Mouse (Mus musculus): ENCODE results near the gene Gria1. TPM values are rescaled to one million over a fixed set of nuclear protein-coding genes. Genes with fewer than 3 reads are reported as not detected.

The Gria1 gene
- 5.6 and 17.9 TPM in 2 replicates for total RNA-seq (2014; rRNA removed; ENCODE audit: low replicate concordance)
- polyA plus RNA-seq (2015; fragmentation: Nextera tagmentation; extraction: Ambion mirVana): 2.0 and 2.1 TPM in 2 replicates

DNA sequence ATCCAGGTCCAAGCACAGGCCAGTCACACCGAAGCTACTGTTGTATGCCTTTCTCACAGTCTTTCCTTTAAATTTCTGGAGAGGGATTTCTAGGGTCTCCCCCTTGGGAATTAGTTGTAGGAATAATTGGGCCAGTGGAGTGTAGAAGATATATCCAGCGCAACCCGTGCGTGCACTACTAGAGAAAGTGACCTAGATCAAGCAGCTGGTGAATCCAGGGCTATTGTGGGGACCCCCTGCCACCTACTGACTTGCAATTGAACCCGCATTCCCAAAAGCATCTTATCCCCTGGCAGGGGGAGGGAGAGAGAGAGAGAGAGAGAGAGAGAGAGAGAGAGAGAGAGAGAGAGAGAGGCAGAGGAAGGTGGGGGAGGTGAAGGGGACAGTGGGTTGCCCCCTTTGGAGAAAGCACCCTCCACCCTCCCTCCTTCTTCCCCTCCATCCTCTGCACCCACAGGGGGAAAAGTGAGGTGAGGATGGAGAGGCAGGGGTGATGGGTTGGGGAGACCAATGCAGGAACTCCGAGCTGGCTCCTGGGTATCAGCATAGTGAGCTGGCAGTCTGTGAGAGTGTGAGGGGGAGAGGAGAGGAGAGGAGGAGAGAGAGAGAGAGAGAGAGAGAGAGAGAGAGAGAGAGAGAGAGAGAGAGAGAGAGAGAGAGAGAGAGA, at the start of gene Gria1:
Gene Gria1, plus strand, starts transcription at position 364 of the 667 bp plus-strand sequence.
- peaks cover 4% of the 10 kb centered on the region; the same call in 1 of the 2 replicates for H3K27me3 ChIP-seq (ENCODE audit: control insufficient read depth, insufficient read depth, low read length)
- peak within 1 kb of the TSS; percentile 42 for H3K4me3 ChIP-seq (ENCODE audit: low read depth, low read length)
- WGBS: 56% methylated on average over 6 of the region's 6 CpGs
- no peak within 1 kb of the TSS for H3K27ac ChIP-seq (ENCODE audit: low read depth)
- no peak for TF ChIP-seq CTCF (IDR thresholded peaks at IDR 0.05; ENCODE audit: low read depth)
- no peak for TF ChIP-seq EP300 (IDR thresholded peaks at IDR 0.05; ENCODE audit: low read depth)
- DNase-seq (ENCODE audit: low spot score) (peak; percentile 1), ATAC-seq (ENCODE audit: insufficient read depth, low read depth) (no peak)
- peaks cover 19% of the 10 kb centered on the region for H3K4me1 ChIP-seq (ENCODE audit: control insufficient read depth, insufficient read depth)
- H3K9ac ChIP-seq (replicated peaks; ENCODE audit: low read depth, low read length): peak within 1 kb of the TSS; percentile 40
- H3K9me3 ChIP-seq (replicated peaks; ENCODE audit: control insufficient read depth, low read length): no peaks in the 10 kb centered on the region
- peak within 1 kb of the TSS; percentile 69 for H3K4me2 ChIP-seq (ENCODE audit: low read depth, low read length)
- no peaks in the 10 kb centered on the region for H3K36me3 ChIP-seq (replicated peaks; ENCODE audit: control insufficient read depth, insufficient read depth, low read length)

DNA sequence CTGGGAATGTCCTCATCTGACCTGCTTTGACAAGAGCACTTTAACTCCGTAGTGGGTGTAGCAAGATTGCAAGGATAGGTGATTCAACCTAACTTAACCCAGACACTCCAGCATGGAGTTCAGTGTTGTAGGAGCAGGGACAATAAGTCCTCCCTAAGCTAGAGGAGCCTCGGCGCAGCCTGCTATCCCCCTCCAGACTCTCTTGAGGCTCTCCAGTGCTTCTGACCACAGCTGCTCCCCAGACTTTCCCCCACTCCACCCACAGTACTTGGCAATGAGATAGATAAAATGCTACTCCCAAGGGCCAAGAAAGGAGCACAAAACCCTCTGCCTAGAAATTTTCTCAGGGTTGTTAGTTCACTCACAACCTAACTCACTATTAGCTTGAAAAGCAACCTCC, 49.4 kb upstream of the Gria1 start:
- no peak overlapping the region for H3K4me3 ChIP-seq (ENCODE audit: low read depth, low read length)
- H3K4me2 ChIP-seq (ENCODE audit: low read depth, low read length): no peak overlapping the region
- H3K27me3 ChIP-seq (ENCODE audit: control insufficient read depth, insufficient read depth, low read length): no peaks in the 10 kb centered on the region
- H3K4me1 ChIP-seq (ENCODE audit: control insufficient read depth, insufficient read depth): no peaks in the 10 kb centered on the region
- DNase-seq (ENCODE audit: low spot score): no peak
- no peak overlapping the region for H3K9ac ChIP-seq (replicated peaks; ENCODE audit: low read depth, low read length)
- 83% methylated on average over 3 of the region's 3 CpGs for whole genome bisulfite sequencing
- H3K27ac ChIP-seq (ENCODE audit: low read depth): no peak overlapping the region
- ATAC-seq (ENCODE audit: insufficient read depth, low read depth): no peak
- H3K9me3 ChIP-seq (replicated peaks; ENCODE audit: control insufficient read depth, low read length): no peaks in the 10 kb centered on the region
- H3K36me3 ChIP-seq (replicated peaks; ENCODE audit: control insufficient read depth, insufficient read depth, low read length): no peaks in the 10 kb centered on the region
- TF ChIP-seq EP300 (IDR thresholded peaks at IDR 0.05; ENCODE audit: low read depth): no peak
- TF ChIP-seq CTCF (IDR thresholded peaks at IDR 0.05; ENCODE audit: low read depth): no peak

DNA sequence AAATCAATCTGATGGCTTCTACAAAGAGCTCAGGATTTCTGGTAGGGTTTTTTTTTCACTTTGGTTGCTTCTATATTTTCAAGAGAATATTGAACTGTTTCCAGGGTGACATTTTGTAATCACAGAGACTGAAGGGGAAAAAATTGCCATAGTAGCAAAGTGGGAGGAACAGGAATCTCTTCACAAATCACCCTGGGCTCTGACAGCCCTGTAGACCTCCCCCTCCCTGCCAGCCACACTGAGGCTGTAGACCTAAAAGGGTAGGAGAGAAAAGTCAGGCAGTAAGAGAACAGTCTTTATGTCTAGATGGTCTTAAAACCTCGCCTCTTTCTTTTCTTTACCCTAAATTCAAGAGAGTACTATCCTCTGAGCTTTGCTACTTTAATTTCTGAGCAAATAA, 38.4 kb upstream of the Gria1 start:
- no peak for TF ChIP-seq EP300 (IDR thresholded peaks at IDR 0.05; ENCODE audit: low read depth)
- TF ChIP-seq CTCF (IDR thresholded peaks at IDR 0.05; ENCODE audit: low read depth): no peak
- Histone ChIP-seq H3K27me3 (ENCODE audit: control insufficient read depth, insufficient read depth, low read length) (no peaks in the 10 kb centered on the region), H3K4me2 (ENCODE audit: low read depth, low read length) (no peak overlapping the region), H3K36me3 (replicated peaks; ENCODE audit: control insufficient read depth, insufficient read depth, low read length) (no peaks in the 10 kb centered on the region), H3K27ac (ENCODE audit: low read depth) (no peak overlapping the region), H3K9me3 (replicated peaks; ENCODE audit: control insufficient read depth, low read length) (no peaks in the 10 kb centered on the region), H3K4me1 (ENCODE audit: control insufficient read depth, insufficient read depth) (peaks cover 6% of the 10 kb centered on the region; the same call in 1 of the 2 replicates), H3K4me3 (ENCODE audit: low read depth, low read length) (no peak overlapping the region), H3K9ac (replicated peaks; ENCODE audit: low read depth, low read length) (no peak overlapping the region)
- WGBS: 69% methylated on average over 1 of the region's 1 CpGs
- no peak for DNase-seq (ENCODE audit: low spot score)
- no peak for ATAC-seq (ENCODE audit: insufficient read depth, low read depth)

DNA sequence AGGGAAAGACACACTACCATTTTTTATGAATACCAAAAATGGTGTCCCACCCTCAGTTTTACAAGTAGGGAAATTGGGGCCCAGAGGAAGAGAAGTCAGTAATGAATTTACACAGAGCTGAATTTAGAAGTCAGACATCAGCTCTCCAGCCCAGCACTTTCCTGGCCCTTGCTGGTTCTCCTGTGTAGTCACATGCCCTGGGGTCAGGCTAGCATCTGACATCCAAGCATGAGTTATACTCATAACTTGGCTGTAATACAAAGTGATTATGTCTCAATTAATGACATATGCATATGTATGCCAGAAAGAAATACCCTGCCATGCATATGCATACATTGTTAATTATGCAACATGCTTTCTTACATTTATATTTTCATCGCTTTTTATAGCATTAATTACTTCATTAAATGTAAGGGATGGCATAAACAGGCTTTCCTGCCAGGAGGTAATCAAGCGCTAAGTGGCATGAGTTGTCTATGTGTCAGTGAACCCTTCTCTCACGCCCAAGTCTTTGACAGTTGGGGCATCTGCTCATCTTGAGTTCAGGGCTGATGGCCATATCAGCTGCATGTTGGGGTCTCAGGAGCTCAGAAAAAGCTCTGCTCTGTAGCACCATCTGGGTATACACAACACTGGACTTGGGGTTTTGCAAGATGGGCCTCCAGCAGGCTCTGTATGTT, 26.7 kb upstream of the Gria1 start:
- Histone ChIP-seq H3K9ac (replicated peaks; ENCODE audit: low read depth, low read length) (no peak overlapping the region), H3K27ac (ENCODE audit: low read depth) (no peak overlapping the region), H3K27me3 (ENCODE audit: control insufficient read depth, insufficient read depth, low read length) (no peaks in the 10 kb centered on the region), H3K4me3 (ENCODE audit: low read depth, low read length) (no peak overlapping the region), H3K36me3 (replicated peaks; ENCODE audit: control insufficient read depth, insufficient read depth, low read length) (no peaks in the 10 kb centered on the region), H3K4me2 (ENCODE audit: low read depth, low read length) (no peak overlapping the region), H3K4me1 (ENCODE audit: control insufficient read depth, insufficient read depth) (0 out of 2 replicates have a peak, but pooled peaks cover 3% of the 10 kb centered on the region), H3K9me3 (replicated peaks; ENCODE audit: control insufficient read depth, low read length) (no peaks in the 10 kb centered on the region)
- 91% methylated on average over 3 of the region's 3 CpGs for WGBS
- DNase-seq (ENCODE audit: low spot score): no peak
- no peak for ATAC-seq (ENCODE audit: insufficient read depth, low read depth)
- TF ChIP-seq EP300 (IDR thresholded peaks at IDR 0.05; ENCODE audit: low read depth) (no peak), CTCF (IDR thresholded peaks at IDR 0.05; ENCODE audit: low read depth) (no peak)

DNA sequence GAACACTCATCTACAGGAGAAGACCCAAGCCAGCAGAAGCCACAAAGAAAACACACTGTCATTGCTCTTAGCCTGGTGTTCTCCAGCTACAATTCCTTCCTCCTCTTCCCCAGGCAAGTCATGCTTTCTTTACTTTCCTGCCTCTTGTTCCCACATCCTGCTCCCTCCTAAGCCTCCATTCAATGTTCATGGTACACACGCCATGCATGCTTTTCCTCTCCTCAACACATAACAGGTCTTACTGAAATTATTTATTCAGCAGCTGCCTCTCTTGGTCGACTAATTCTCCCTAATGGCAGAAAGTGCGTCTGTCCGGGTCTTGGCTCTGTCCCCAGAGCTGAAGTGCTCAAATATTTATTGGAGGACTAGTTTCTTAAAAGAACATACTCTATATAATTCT, 25.7 kb upstream of the Gria1 start:
- H3K4me2 ChIP-seq (ENCODE audit: low read depth, low read length): no peak overlapping the region
- no peak for TF ChIP-seq EP300 (IDR thresholded peaks at IDR 0.05; ENCODE audit: low read depth)
- no peak for TF ChIP-seq CTCF (IDR thresholded peaks at IDR 0.05; ENCODE audit: low read depth)
- H3K9ac ChIP-seq (replicated peaks; ENCODE audit: low read depth, low read length): no peak overlapping the region
- ATAC-seq (ENCODE audit: insufficient read depth, low read depth): no peak
- no peak overlapping the region for H3K4me3 ChIP-seq (ENCODE audit: low read depth, low read length)
- no peak overlapping the region for H3K27ac ChIP-seq (ENCODE audit: low read depth)
- no peak for DNase-seq (ENCODE audit: low spot score)
- 36% methylated on average over 4 of the region's 4 CpGs for WGBS
- no peaks in the 10 kb centered on the region for H3K27me3 ChIP-seq (ENCODE audit: control insufficient read depth, insufficient read depth, low read length)
- H3K4me1 ChIP-seq (ENCODE audit: control insufficient read depth, insufficient read depth): 0 out of 2 replicates have a peak, but pooled peaks cover 3% of the 10 kb centered on the region
- H3K9me3 ChIP-seq (replicated peaks; ENCODE audit: control insufficient read depth, low read length): no peaks in the 10 kb centered on the region
- H3K36me3 ChIP-seq (replicated peaks; ENCODE audit: control insufficient read depth, insufficient read depth, low read length): no peaks in the 10 kb centered on the region

All from heart, postnatal 0 days (tissue).